Mouse (Mus musculus): Measurements from ENCODE around the gene Homer1.
A peak's percentile ranks its signal among the peaks of the same experiment; 100 is the strongest.

Gene Homer1

DNA sequence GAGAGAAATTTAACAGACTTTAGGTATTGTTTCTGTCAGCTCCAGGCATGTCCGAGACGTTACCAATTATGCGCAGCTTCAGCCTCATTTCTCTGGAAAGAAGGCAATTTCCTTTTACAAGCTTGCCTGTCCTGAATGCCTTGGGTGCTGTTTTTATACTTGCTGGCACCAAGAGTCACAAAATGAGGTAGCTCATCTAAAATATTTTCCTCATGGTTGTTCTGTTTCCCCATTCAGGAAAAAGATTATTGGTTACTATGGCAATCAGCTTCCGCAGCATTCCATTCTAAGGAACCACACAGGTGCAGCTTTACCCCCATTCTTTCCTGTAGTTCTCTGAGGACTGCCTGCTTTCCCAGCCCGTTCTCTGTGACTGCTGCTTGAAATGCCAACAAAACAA, at the start of gene Homer1:
Gene Homer1 (plus strand): TSS at position 320 of the 400 bp plus-strand sequence.
- DNase-seq (ENCODE audit: low read depth, low spot score): peak; percentile 32

DNA sequence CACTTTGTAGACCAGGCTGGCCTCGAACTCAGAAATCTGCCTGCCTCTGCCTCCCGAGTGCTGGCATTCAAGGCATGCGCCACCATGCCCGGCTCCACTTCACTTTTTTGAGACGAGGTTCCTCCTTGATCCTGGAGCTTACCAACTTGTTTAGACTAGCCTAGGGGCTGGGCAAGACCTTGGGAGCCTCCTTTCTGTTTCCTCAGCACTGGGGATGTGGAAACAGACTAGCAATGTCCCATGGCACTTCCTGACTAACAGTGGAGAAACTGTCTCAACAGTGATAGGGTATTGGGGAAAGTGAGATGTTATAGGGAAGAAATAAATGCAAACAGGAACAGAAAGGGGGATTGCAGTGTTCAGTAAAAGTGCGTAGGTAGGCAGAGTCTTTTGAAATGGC, 47.7 kb upstream of the Homer1 start:
- DNase-seq (ENCODE audit: low read depth, low spot score): no peak

DNA sequence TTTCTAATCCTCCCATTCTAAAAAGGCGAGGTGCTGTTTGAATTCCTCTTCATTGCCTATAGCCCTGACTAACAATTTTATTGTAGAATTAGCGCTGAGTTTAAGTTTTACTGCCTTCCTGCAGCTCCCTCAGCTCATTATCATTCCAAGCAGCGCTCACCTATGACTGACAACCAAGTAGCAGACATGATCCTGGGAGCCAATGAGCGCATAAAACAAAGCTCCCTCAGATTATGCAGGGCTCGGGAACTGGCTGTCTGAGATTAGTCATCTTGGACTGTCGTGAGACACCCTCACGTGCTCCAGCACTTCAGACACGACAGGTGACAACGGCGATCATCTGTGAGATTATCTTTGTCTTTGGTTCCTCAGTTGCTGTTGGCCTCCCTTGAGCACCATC, 47.3 kb upstream of the Homer1 start:
- no peak for DNase-seq (ENCODE audit: low read depth, low spot score)

DNA sequence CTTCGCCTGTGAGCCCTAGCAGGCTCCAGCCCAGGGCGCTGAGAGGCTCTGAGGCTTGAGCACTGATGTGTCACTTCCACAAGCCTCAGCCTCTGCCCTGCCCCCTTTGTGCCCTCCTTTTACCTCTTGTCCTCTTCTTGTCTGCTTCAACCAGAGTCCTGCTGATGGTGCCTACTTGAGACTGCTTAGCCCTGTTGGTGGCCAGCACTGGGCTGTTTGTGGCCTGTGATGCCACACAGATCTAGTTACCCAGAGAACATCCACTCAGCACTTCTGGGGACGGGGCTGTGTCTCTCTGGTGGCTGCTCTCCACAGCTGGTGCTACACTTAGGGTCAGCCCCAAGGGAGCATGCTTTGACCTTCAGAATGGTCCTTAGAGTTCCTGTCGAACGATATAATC, 46.5 kb upstream of the Homer1 start:
- no peak for DNase-seq (ENCODE audit: low read depth, low spot score)

DNA sequence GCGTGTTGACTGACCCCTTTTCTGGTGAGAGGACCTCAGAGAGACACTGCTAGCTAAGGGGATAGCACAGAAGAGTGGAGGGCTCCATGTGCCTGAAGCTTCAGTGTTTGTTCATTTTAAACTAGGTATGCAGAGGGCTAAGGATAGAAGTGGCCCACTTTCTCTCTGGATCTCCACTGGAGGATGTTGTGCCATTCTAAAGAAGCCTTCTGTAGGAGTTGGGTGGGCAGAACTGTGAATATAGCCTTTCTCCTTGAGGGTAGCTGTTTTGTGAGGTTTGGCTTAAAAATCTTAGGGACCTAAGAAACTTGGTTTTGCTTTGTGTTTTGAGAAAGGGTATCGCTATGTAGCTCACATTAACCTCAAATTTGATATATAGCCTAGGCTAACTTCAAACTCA, 32.3 kb upstream of the Homer1 start:
- no peak for DNase-seq (ENCODE audit: low read depth, low spot score)

DNA sequence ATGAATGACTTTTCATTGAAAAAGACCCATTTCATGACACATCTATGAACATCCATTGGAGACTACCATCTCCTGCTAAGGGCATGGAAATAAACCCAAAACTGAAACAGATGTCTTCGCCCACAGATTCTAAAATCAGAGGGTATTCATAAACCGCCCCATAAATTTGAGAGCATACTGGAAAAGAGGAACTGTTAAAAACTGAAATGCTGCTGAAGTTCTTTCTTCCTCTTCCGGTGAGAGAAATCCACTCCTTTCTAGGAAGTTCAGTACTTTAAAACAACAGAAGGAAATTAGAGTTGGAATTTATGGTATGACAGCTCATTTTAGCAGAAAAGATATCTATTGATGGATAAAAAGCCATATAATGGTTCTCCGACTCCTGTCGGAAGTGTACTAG, 1.1 kb downstream of the Homer1 start:
- no peak for DNase-seq (ENCODE audit: low read depth, low spot score)

DNA sequence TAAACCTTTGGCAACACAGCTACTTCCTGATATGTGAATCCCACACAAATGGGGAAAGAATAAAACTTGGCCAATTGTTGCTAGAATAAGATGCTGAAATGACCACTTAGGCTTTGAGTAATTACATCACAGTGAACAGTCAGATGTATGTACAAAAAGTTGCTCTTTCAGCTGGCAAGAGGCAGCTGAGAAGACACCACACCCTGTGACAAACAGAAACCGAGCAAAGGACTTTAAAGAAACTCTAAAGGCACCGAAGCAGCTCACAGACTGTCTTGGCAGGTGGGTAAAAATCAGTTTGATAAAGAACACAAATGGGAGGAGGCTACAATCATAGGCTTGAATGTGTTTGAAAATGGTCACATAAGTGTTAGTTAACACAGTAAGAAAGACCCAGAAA, 1.6 kb downstream of the Homer1 start:
- DNase-seq (ENCODE audit: low read depth, low spot score): no peak

DNA sequence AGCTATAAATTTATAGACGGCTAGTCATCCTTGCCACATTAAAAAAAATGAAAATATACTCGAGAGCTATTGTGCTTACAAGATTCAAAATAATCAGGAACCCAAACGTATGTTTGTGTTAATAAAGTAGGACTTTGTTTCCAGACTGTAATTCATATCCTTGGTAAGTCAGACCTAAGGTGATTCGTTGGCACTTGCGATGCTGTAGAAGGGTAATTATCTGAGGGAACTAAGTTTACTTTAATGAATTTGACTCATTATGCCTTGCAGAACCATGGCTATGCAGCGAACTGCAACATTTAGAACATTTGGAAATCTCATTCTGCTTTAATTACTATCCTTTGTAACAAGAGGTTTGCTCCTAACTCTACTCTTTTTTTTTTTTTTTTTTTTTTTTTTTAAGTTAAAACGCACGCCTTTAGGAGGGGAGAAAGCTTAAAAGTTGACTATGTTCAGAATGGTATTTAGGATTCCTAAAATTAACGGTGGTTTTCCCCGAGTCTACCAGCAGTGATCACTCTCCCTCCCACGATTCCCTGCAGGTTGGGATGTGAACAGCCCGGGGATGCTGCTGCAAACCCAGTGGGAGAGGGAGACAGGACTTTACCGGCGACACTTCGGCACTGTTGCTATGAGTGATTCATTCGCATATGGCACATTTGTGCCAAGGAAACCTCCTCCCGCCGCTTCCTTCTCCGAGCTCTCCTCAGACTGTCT, 3.6 kb downstream of the Homer1 start:
- no peak for DNase-seq (ENCODE audit: low read depth, low spot score)

DNA sequence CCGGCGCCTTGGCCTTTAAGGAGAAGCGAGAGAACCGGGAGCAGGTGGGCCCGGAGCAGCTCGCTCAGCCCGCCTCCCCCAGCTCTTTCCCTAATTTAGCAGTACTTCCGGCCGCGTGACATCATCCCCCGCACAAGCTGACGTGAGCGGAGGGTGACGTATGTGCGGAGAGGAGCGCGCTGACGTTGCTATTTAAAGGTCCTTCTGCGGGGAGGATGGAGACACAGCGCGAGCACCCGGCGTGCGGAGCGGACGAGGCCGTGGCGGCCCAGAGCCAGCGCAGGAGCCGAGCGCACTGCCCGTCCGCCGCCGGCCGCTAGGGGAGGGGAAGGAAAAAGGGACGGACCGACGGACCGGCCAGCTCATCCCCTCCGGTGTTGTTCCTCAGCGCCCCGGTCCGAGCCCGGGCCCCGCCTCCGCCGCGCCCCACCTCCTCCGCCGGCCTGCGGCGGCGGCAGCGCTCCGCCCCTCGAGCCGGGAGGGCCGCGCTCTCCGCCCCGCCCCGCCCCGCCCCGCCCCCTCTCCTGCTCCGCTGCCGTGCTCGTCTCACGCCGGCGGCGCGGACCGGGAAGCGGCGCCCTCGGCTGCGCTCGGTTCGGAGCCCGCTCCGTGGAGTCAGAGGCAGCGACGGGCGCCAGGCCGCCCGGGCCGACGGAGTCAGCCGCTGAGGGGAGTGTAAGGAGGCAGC, 4.3 kb downstream of the Homer1 start:
- DNase-seq (ENCODE audit: low read depth, low spot score): peak; percentile 96

DNA sequence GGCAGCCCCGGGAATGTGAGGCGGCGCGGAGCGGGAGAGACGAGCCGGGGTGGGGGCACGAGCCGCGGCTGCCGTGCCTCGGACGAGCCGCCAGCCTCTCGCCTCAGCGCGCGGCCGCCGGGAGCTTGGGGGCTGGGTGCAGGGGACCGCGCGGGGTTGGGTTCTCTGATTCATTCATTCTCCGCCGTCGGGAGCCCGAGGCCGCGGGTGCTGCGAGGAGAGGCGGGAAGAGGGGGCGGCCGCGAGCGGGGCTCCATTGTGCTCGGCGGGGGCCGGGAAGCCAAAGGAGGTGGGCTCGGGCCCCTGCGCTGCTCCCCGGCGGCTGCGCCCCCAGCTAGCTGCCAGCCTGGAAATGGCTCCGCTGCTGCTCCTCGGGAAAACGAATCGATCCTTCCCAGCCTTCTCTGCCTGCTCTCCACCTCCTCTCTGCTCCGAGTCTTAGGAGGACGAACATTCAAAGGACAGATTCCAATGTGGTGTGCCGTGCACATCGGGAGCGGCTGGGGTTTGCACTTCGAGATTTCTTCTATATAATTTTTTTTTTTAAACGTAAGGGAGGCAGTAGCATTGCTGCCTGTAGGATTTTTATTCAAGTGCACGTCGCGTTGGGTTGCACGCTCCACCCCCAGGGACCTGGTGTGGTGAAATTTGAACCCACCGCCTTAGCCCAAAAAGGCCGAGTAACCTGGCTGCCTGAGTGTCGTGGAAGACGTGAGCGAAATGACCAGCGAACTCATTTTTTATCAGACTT, 5.0 kb downstream of the Homer1 start:
- DNase-seq (ENCODE audit: low read depth, low spot score): peak; percentile 62

DNA sequence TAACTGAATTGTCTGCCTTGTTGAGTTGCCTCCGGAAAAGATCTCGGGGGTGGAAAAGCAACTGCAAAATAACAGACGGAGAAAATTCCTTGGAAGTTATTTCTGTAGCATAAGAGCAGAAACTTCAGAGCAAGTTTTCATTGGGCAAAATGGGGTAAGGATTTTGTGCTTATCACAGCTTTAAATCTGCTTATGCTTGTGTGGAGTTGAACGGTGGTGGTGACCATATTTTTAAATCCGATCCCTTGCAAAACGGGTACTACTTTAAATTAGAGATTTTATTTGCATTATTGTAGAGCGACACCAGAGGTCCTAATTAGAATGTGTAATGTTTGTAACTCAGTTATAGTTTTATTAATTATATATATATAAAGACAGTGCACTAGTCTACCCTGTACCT, 5.7 kb downstream of the Homer1 start:
- DNase-seq (ENCODE audit: low read depth, low spot score): no peak

DNA sequence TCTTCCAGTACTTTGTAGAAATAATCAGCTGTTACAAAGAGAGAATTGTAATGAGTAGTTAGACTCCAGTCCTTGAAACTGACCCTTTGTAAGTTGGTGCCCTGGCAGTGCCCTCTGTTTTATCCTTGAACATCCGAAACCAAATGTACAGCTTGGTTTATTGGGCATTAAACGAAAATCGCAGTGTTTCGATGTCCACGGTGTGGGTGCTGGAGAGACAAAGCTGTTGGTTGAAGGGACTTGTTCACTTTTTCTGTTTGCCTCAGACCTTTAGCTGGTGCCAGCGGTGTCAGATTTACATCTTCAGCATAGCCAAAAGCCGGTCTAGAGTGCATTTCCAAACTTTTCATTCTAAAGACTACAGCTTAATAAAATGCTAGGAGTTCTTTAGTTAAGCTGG, 6.2 kb downstream of the Homer1 start:
- DNase-seq (ENCODE audit: low read depth, low spot score): no peak

DNA sequence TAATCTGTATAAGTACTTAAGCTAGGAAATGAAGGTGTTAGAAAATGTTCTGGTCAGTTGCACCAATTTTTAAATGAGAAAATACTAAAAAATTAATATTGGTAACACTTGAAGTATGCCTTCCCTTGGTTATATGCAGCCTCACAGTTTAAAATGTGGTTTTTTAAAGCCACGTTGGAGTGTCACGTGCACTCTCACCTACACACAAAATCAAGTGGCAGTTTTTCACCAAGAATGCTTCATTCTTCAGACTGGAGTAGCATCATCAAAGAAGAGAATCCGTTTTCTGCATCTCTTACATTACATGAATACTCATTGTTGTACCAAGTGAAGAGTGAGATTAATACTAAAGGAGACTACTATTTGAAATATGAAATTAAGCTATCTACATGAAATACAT, 7.1 kb downstream of the Homer1 start:
- DNase-seq (ENCODE audit: low read depth, low spot score): no peak

DNA sequence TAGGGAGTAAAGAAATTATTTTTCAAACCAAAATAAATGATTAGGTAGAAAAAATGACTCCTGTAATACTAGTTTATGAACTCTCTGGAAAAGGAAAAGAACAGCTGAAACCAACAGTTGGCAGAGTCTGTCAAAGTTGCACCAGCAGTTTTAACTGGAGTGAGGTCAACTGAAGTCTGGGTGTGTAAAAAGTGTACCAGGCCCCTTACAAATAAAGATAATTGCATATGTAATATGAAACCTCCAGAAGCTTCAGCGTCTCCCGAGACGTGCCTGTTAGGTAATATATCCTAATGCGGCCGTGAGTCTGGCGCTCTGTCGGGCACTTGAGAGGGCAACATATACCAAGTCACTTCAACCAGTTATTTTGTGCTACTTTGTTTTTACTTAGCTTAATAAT, 8.3 kb downstream of the Homer1 start:
- DNase-seq (ENCODE audit: low read depth, low spot score): peak; percentile 33

DNA sequence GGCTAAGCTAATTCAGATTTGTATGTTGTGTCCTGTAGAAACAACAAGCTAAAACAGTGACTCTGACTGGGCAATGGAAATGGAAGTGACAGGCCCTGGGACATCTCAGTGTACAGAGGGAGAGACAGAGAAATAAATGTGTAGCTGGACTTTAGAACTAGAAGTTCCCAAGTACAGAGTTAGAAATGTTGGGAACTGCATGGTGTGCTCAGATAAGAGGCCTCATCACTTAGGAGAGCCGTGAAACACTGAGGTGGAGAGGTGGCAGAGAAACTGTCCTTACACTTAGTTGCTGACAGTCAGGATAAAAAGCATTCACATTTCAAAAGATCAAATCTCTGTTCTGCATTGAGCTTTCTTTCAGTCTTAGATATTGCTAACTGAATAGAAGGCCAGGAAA, 9.9 kb downstream of the Homer1 start:
- DNase-seq (ENCODE audit: low read depth, low spot score): no peak

DNA sequence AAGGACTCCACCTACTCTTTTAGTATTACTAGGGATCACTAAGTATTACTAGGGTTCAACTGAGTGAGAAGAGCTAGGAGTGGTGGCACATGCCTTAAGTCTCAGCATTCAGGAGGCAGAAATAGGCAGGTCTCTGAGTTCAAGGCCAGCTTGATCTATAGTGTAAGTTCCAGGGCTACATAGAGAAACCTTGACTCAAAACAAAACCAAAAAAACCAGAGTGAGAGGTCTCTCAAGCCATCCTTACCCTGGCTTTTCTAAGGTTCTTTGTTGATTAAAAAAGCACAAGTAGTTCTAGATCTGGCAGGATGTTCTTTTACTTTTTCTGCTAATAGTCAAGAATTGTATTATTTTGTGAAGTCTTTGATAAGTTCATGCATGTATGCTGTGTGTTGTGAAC, 13.1 kb downstream of the Homer1 start:
- no peak for DNase-seq (ENCODE audit: low read depth, low spot score)

DNA sequence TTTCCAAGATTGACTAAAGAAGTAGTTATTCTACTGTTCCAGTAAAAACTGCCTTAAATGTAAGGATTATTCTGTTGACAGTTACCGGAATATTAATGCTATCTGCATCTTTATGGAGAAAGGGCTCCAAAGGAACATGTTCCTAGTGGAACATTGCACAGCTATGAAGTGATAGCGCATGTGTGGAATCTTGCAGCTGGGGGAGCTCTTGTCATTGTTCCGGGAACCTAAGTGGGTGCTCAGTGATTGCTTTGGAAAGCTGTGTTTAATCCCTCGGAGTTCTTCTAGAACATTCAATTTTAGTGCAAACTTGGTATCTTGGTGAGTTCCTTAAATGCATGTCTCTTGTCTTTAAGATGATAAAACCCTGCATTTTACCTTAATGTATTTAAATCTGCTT, 14.9 kb downstream of the Homer1 start:
- DNase-seq (ENCODE audit: low read depth, low spot score): no peak

DNA sequence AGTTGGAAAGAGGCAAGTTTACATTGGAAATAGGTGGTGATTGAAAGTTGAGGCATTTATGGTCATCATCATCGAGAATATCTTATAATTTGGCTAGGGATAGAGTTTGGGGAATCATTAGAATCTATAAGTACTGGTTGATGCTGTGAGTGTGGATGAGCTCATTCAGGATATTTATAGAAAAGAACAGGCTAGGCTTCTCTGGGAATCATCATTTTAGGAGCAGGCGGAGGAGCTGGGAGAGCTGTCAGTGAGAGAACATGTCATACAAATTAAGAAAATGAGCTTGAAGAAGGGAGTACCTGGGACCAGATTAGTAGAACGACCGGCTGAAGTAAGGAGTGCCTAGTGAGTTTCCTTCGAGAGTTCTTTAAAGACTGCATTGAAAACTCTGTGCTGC, 20.7 kb downstream of the Homer1 start:
- DNase-seq (ENCODE audit: low read depth, low spot score): no peak

DNA sequence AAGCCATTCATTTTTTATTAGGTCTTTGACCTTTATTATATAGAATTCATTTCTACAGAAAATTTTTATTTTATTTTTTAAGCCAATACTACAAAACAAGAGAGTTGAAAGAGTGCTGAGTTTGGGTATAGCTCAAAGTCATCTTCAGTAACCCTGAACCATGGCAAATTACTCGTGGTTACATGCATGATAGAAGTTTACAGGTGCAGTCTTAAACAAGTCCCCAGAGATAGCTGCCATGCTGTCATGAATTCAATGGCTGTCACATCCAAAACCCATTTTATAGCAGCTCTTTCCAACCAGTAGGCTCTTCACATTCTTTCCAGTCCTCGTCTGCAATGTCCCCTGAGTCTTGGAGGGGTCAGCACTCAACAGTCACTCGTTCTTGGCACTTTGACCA, 26.9 kb downstream of the Homer1 start:
- DNase-seq (ENCODE audit: low read depth, low spot score): no peak

DNA sequence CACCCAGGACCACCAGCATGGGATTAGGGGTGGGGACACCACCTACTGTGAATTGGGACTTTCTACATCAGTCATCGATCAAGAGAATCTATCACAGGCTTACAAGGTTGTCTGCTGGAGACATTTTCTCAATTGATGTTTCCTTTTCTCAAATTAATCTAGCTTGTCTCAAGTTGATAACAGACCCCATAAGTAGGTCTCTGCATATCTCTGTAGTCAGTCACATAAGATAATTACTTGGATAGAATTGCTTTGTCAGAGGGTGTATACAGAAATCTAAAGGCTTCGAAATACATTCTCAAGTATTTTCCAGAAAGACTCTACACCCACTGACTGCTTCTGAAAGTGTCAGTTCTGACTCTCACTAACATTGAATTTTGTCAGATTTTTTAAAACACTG, 32.3 kb downstream of the Homer1 start:
- DNase-seq (ENCODE audit: low read depth, low spot score): no peak

DNA sequence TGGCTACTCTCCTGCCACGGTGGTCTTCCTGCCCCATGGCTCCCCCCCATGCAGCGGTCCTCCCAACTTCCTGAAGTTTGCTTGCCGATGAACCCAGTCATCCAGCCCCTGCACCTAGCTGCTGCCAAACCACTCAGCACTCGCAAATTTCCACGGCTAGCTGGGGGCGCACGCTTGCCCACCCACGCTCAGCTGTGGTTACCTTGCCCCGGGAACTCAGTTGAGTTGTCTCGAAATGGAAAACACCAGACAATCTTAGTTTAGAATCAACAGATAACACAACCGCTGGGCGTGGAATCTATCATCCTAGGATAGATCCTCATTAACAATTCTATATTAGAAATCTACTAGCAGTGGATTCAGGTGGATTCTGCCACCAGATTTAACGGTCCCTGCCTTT, 33.1 kb downstream of the Homer1 start:
- DNase-seq (ENCODE audit: low read depth, low spot score): no peak

DNA sequence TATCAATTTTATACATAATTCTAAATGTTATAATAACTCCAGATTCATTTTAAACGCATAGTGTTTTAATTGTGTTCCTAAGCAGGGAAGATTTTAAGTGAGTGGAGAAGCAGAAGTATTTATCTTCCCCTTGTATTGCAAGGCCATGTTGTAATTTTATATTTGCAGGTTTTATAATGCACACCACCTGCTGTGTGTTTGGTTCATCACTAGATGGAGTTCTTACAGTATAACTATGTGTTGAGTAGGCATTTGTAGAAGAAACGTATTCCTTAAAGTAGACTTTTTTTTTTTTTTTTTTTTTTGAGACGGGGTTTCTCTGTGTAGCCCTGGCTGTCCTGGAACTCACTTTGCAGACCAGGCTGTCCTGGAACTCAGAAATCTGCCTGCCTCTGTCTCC, 35.9 kb downstream of the Homer1 start:
- DNase-seq (ENCODE audit: low read depth, low spot score): peak; percentile 9

DNA sequence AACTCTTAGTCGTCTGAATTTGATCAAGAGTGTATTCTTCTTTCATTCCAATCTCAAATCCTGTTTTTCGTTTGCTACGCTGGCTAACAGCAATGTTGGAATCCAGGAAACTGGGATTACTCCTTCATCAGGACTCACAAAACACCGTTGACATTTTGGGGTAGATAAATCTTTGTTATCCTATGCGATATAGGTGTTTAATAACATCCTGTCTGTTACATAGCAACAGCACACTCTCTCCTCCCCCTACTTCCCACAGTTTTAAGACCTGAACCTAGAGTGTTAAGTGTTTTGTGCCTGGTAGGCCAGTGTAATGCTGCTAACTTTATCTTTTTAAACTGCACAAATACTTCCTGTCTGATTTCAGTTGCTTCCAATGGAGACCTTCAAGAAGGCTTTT, 39.0 kb downstream of the Homer1 start:
- peak; percentile 68 for DNase-seq (ENCODE audit: low read depth, low spot score)

Measured in forelimb bud, embryonic 11.5 days (tissue).